Mouse (Mus musculus) spleen, adult 12 weeks (tissue): Measurements from ENCODE around the gene Slc25a35.
"Not testable (repeated sequence)": the region's sequence is repeated elsewhere in the genome, so short reads cannot be mapped to it uniquely, and the experiment has no call there.

ENCODE experiments used
- DNase-seq: peaks from one replicate; pipeline ENCODE4 v3.0.0; 2022; ENCODE audit warnings: low spot score

Gene Slc25a35

GRCm38 (mm10) chr11:69008182-69009121 is 40.5 kb downstream of the Slc25a35 start, which contains the start of gene Pfas:
Gene Pfas (minus strand): TSS chr11:69008460.
- DNase-seq: peak; percentile 91

DNA sequence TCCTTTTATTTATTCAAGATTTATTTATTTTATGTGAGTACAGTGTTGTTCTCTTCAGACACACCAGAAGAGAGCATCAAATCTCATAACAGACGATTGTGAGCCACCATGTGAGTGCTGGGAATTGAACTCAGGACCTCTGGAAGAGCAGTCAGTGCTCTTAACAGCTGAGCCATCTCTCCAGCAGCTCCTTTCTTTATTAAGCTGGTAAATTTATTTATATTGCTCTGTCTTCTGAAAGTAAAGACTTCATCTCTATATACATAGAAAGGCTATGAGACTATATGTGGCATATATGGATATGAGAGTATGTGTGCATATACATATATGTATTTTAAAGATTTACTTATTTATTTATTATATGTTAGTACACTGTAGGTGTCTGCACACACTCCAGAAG is 41.6 kb downstream of the Slc25a35 start:
- DNase-seq: no peak

DNA sequence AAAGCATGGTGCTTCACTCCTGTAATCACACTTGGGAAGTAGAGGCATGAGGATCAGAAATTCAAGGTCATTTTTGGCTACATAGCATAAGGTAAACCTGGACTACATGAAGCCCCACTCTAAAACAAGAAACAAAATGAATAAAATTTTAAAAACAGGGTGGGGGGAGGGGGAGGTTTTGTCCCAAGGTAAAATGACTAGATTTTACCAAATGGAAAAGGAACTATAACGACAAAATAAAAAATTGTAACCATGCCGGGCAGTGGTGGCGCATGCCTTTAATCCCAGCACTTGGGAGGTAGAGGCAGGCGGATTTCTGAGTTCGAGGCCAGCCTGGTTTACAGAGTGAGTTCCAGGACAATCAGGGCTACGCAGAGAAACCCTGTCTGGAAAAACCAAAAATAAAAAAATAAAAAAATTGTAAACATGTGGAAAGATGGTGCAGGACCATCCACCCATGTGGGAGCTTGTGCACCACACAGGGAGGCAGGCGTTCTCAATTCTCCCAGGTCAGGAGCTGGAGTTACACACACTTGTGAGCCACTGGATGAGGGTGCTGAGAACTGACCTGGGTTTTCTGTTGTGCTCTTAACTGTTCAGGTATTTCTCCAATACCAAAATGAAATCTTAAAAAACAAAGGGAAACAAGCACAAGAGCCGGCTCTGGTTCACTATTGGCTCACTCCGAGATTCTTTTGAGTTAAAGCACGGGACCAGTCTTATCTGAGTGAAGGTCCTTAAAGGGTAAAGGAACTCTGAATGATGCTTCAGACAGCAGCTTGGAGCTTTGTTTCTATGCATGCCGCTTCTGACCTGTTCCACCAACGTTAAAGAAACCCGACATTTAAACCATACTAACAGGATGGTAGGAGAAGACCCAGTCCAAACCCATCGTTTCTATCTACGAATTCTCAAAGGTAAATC is 42.7 kb downstream of the Slc25a35 start:
- no peak for DNase-seq

DNA sequence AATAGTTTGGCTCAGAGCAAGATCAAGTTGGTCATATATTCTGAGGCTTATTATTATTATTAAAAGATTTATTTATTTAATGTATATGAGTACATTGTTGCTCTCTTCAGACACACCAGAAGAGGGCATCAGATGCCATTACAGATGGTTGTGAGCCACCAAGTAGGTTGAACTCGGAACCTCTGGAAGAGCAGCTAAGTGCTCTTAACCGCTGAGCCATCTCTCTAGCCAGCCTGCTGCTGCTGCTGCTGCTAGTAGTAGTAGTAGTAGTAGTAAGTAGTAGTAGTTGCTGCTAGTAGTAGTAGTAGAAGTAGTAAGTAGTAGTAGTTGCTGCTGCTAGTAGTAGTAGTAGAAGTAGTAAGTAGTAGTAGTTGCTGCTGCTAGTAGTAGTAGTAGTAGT is 43.5 kb downstream of the Slc25a35 start:
- DNase-seq: not testable (repeated sequence)

DNA sequence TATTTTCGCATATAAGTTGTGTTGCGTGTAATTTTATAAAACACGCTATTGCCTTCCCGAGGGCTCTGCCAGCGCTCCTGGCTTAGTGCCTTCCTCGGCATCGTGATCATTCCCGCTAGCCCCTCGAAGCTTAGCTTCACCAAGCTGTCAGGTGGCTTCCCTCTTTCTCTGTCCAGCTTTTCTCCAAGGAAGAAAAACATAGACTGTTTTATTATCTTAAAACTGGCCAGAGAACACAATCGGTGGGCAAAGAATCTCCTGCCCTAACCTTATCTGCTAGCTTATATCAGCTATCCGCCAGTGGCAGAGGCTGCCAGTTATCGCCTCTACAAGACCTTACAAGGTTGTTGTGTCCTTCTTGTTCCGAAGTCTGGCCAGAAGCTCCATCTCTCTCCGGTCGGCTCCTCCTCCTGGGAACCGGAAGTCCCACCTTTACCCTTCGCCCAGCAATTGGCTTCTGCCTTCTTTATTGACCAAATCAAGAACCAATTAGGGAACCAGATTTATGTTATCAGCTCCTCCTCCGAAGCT is 44.2 kb downstream of the Slc25a35 start:
- DNase-seq: peak; percentile 78

GRCm38 (mm10) chr11:69015644-69016441 is 47.9 kb downstream of the Slc25a35 start, which contains the start of gene Ctc1:
Gene Ctc1 (plus strand): TSS chr11:69015911.
- DNase-seq: peak; percentile 88

DNA sequence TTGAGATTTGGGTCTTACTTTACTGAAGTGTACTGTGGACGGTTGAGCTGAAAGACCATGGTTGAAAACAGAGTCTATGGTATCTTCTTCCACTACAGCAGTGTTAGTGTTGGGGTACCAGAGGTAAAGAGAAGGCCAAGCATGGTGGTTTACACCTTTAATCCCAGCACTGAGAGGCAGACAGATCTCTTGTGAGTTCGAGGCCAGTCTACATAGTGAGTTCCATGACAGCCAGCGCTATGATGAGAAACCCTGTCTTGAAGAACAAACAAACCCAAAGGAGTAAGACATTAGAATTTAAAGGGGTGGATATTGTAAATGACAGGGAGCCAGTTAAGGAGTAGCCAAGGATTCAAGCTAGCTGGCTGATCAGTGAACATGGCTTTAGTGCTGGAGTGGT is 48.8 kb downstream of the Slc25a35 start:
- no peak for DNase-seq

- DNase-seq: no peak
Observed at GRCm38 (mm10) chr11:69020691-69021090, 52.8 kb downstream of the Slc25a35 start.
